Mouse (Mus musculus) cerebellum, postnatal 14 days (tissue): ENCODE measurements around the gene Cers3.

Source experiments
- DNase-seq, 2 experiments: peaks; one replicate each; pipeline ENCODE4 v3.0.0; 2021; ENCODE audit warnings: mixed read lengths in 2 of 2

Gene Cers3

GRCm38 (mm10) chr7:66786476-66786875, 43.2 kb downstream of the Cers3 start:
- no peak for DNase-seq

GRCm38 (mm10) chr7:66787816-66788215, 44.5 kb downstream of the Cers3 start:
- DNase-seq = no peak

- DNase-seq = no peak
Observed at GRCm38 (mm10) chr7:66789860-66790748, 46.8 kb downstream of the Cers3 start.

- no peak for DNase-seq
Observed at GRCm38 (mm10) chr7:66791022-66791421, 47.7 kb downstream of the Cers3 start.

- DNase-seq = no peak
Observed at GRCm38 (mm10) chr7:66796909-66797308, 53.6 kb downstream of the Cers3 start.

GRCm38 (mm10) chr7:66797345-66797744, 54.0 kb downstream of the Cers3 start:
- DNase-seq = no peak

GRCm38 (mm10) chr7:66798826-66799225, 55.5 kb downstream of the Cers3 start:
- no peak for DNase-seq

GRCm38 (mm10) chr7:66800784-66801183, 57.5 kb downstream of the Cers3 start:
- no peak for DNase-seq

- peak; percentile 22 to 48 for DNase-seq
Observed at GRCm38 (mm10) chr7:66801785-66802184, 58.5 kb downstream of the Cers3 start.

- DNase-seq = no peak
Observed at GRCm38 (mm10) chr7:66803798-66804197, 60.5 kb downstream of the Cers3 start.

- DNase-seq = no peak
Observed at GRCm38 (mm10) chr7:66806801-66807200, 63.5 kb downstream of the Cers3 start.

- peak; percentile 60 to 72 for DNase-seq
Observed at GRCm38 (mm10) chr7:66810436-66810835, 67.1 kb downstream of the Cers3 start.

- DNase-seq = no peak
Observed at GRCm38 (mm10) chr7:66811294-66811693, 68.0 kb downstream of the Cers3 start.

- DNase-seq = no peak
Observed at GRCm38 (mm10) chr7:66812289-66812688, 69.0 kb downstream of the Cers3 start.

GRCm38 (mm10) chr7:66812737-66813136, 69.4 kb downstream of the Cers3 start:
- no peak for DNase-seq

GRCm38 (mm10) chr7:66813172-66813571, 69.9 kb downstream of the Cers3 start:
- DNase-seq = no peak

GRCm38 (mm10) chr7:66815526-66815925, 72.2 kb downstream of the Cers3 start:
- peak; percentile 82 to 83 for DNase-seq

- peak; percentile 62 to 73 for DNase-seq
Observed at GRCm38 (mm10) chr7:66820034-66820433, 76.7 kb downstream of the Cers3 start.

- no peak for DNase-seq
Observed at GRCm38 (mm10) chr7:66830803-66831202, 87.5 kb downstream of the Cers3 start.

GRCm38 (mm10) chr7:66831295-66831694, 88.0 kb downstream of the Cers3 start:
- DNase-seq = peak; percentile 28 to 53

GRCm38 (mm10) chr7:66839463-66840007, 96.2 kb downstream of the Cers3 start, which contains the start of gene Adamts17:
TSS of gene Adamts17 (plus strand) at chr7:66839735.
- DNase-seq = peak; percentile 97 to 98

- DNase-seq = peak; percentile 44 to 48
Observed at GRCm38 (mm10) chr7:66840008-66840719, 96.9 kb downstream of the Cers3 start.

GRCm38 (mm10) chr7:66841165-66841564, 97.9 kb downstream of the Cers3 start:
- peak; percentile 46 to 53 for DNase-seq
